Mouse (Mus musculus) WW6 (cell line): ENCODE results near the gene Hapln4.
A peak's percentile ranks its signal among the peaks of the same experiment; 100 is the strongest.

Source experiments
- DNase-seq: peaks from one replicate; pipeline ENCODE4 v3.0.0-alpha.2; 2013; ENCODE audit warnings: low read depth, low spot score

Hapln4 gene

DNA sequence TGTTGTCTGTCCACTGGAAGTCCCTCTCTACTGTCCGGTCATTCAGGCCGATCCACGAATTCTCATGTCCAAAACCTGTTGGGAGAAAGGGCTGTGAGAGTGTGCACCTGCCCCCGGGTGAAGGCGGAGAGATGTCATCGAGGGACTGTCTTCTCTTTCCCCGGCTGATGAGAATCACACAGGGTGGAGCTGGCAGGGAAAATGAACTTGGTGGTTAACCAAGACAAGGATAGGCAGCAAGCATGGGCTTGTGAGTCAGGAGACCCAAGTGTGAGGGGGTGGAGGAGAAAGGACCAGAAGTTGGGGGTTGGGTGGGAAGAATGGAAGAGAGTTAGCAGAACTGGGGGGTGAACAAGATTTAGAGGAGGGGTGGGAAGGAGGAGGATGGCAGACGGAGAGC lies 17.0 kb downstream of the Hapln4 start:
- DNase-seq, result no peak

DNA sequence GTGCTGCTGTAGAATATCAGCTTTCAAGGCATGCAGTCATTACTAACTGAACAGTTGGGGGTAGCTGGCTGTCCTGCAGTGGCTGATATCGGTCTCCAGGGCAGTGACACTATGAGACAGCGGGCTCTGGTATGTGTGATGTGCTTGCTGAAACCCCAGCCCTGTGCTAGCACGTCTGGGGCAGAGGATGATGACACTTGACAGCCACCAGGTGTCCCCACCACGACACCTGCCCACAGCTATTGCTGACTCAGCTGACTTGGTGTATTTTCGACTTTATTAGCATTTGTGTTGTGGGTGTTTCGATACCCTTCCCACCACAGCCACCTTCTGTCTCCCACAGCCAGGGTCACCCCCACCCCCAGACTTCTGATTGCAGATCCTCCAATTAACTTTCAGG lies 21.2 kb downstream of the Hapln4 start:
- DNase-seq, result no peak

DNA sequence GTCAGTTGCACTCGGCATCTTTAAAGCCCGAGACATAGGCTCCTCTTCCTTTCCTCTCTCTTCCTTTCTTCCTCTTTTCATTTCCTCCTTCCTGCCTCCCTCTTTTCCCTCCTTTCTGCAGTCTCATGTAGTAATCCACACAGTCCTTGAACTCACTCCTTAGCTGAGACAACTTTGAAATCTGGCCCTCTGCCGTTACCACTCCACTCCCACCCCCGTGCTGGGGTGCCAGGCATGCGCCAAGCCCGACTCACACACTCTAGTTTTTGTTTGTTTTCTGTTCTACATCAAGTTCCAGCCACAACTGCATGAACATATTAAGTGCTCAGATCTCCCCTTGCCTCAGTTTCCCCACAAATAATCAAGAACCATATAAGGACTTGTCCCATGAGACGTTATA lies 21.7 kb downstream of the Hapln4 start:
- DNase-seq, result no peak

DNA sequence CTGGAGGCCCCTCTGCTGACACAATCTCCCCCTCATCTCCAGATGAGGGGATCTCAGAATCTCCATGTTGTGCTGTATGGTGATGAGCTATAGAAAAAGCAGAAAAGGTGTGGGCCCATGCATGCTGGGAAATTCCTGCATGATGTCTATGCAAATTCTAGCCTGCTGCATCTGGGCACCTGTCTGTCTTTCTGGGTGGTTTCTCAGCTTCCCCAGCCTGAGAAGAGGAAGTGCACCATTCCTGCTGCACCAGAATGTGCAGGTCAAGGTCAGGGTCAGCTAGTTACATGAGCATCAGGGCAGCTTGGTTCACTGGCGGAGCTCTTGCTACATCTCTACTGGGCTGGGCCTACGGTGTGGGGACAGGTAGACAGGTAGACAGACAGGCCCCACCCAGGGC lies 27.2 kb downstream of the Hapln4 start:
- DNase-seq, result no peak

DNA sequence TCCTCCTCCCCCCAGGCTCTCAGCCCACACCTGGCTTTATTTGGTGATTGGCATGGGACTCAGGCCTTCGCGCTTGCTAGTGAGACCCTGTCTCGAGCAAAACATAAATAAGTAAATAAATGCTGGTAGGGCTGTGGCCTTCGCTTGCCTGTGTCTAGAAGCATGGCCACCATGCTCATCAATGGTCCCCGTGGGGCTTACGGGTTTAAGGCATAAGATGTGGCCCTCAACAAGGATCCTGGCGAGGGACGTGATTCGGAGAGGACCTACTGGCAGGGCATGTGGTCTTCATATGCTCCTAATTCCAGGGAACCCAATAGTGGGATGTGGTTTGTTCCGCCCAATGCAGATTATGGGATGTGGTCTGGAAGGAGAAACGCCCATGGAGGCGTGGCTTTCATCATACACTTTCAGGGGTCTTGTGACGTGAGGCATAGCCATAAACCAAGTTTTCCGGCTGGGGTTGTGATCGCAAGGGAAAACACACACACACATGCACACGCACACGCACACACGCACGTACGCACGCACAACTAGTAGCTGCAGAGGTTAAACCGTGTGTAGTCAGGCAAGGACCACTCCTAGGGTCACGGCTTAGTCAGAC lies 28.0 kb downstream of the Hapln4 start:
- DNase-seq, result no peak

DNA sequence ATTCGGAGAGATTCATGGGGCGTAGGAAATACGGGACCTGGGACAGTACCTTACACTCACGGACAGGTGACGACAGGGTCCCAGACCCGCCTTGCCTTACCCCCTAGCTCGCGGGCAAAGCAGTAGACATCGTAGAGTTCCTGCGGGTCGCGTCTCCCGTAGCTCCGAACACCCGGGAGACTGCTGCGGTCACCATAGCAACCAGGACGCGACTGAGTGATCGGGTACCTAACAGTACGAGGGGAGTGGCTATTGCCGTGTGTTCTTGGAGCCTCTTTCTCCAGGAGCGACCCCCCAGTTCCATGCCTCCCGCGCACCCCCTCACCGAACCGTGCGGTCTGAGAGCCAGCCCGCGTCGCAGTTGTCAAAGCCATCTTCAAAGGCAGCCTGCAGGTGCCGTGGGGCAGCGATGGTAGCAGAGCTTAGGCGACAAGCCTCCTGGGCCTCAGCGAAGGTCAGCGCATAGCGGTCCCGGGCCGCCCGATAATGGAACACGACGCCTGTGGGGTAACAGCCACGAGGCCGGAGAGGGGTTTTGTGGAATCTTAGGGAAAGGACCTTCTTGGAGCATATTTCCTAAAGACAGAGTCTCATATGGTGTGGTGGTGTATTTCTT lies 29.3 kb downstream of the Hapln4 start:
- no peak for DNase-seq

DNA sequence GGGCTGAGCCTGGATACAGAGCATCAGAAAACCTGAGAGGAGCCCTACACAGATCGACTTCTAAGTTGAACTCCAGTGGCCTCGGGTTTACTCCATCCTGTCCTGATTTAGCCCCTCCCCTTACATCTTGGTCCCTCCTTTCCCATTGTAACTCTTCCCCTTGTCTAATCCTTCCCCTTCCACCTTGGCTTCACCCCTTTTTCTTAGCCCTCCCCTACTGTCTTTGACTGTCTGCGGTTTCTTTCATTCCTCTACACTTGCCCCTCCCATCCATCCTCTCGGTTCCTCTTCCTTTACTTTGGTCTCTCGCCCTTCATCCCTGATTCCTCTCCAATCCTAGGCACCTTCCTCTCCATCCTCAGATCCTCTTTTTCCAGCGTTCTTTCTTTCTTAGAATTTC lies 31.2 kb downstream of the Hapln4 start:
- DNase-seq, result no peak

DNA sequence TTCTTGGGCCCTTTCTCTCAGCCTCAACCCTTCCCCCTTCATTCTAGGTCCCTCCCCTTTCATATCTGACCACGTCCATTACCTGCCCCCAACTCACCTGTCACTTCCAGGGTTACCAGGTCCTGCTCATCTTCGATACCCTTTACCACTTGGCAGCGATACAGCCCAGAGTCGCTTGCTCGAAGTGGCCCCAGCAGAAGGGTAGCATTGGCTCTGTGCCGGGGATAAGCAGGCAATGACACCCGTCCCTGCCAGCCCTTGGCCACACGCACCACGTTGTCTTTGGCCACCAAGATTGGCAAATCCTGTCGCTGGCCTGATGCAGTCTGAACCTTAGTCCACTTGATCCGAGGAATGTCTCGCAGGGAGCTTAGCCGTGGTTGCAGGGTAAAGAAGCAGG lies 31.6 kb downstream of the Hapln4 start:
- no peak for DNase-seq

DNA sequence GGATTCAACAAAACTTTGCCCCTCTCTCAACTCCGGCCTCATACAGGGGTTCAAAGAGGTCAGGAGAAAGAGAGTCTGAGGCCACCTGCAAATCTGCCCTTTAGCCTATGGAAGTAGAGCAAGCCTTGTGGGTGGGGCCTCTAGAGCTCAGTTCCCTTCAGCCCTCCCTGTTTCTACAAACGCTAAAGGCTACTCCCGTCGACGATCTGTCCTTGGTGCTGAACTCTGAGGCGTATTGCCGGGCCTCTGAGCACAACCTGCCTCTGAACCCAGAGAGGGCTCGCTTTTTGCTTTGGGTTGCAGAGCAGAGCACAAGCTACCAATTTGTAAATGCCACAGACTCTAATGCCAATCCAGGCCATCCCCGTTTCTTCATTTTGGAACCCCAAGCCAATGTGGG lies 34.4 kb downstream of the Hapln4 start:
- DNase-seq, result no peak

DNA sequence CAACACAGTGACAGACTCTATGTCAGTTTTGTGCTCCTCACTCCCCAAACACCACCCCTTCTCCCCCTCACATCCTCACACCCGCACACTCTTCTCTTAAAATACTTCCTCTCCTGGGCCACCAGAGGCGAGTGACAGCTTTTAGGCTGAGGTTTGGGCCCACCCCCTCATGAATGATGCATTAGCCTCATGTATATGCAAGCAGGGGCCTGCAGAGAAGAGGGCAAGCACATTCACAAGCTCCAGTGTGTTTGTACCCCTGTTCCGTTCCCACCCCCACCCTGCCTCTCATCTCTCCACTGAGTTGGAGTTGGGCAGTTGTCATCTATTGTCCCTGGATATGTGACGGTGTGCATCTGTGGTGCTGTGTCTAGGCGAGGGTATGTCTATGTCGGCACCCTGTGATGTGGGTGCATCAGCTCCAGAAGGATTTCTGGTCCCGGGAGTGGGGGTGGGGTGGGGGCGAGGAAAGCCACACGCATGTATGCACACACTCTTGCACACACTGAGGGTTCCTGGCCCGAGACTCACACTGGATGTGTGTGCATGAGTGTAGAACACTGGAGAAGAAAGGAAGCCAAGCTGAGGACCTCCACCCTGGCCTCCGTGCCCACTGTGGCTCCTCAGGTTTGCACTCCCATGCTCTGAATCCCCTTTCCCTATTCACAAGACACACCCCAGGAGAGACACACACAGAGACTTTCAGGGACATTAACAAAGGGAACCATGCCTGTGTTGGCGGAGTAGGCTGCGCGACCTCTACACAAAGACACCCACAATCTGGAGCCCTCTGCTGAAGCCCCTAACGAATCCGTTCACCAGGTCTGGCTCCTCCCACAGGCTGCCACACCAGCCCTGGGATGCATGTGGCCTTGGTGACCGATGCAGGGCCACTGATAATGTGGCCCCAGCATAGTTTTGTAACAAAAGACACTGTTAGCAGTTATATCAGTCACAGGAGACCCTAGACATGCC lies 35.8 kb downstream of the Hapln4 start:
- DNase-seq, result no peak

DNA sequence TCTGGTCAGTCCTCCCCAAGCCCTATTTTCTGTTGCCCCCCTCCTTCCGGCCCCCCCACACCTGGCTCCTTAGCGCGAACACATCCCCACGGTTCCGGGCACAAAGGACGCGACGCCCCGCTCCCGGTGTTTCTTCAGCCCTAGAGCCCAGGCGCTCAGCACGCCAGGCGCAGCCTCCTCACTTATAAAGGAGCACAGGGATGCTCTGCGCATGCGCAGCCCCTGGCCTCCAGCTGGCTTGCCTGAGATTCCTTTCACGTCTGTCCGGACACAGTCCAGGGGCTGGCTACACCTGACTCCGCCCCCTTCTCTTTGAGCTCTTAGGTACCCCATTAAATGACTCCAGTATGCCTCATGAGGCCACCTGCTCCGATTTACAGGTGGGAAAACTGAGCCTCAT lies 37.4 kb downstream of the Hapln4 start, which contains the start of gene Ncan:
TSS of gene Ncan (minus strand) at position 207 of the 400 bp plus-strand sequence.
- DNase-seq, result peak; percentile 79

DNA sequence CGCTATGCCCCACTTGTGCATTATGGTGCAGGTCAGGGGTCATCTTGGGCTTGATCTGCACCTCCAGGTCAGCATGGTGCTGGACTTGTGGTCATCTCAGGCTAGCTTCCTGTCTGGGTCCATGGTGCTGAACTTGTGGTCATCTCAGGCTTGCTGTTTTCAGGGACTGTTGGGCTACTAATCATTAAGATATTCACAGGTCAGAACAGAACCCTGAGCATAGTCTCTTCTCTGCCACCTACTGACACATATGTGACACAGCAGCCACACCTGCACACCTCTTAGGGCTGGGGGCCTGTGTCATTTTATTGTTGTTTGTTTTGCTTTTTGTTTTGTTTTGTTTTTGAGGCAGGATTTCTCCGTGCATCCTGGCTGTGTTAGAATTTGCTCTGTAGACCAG lies 39.6 kb downstream of the Hapln4 start:
- no peak for DNase-seq

DNA sequence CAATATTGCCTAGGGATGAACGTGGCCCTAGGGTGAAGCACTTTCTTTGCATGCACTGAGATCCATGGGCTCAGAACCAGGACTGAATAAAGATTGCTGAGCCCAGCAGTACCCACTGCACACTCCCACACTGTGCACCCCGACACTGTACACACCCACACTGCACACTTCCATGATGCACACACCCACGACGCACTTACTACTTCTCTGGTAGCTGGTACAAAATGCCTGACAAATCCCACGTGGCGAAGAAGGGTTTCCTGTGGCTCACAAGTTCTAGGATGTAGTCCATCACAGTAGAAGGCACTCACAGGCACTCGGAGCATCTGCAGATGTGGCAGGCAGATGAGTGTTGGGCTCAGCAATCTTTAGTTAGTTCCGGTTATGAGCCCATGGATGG lies 41.7 kb downstream of the Hapln4 start:
- no peak for DNase-seq

DNA sequence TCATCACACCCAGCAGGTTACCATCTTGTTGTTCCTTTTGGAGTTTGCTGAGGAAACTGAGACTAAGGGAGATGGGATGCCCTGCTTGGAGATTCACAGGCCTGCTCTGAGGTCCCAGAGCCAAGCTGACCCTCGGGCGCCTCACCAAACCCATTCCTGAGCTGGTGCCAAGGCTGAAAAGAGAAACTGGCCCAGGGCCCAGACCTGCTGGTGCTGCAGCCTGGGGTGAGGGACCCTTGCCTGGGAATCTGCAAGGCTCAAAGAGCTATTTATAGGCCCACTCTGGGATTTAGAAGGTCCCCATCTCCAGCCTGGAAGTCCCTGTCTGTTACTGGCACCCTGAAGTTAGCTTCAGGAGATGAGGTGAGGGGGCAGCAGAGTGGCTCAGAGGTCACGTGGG lies 45.2 kb downstream of the Hapln4 start:
- no peak for DNase-seq

DNA sequence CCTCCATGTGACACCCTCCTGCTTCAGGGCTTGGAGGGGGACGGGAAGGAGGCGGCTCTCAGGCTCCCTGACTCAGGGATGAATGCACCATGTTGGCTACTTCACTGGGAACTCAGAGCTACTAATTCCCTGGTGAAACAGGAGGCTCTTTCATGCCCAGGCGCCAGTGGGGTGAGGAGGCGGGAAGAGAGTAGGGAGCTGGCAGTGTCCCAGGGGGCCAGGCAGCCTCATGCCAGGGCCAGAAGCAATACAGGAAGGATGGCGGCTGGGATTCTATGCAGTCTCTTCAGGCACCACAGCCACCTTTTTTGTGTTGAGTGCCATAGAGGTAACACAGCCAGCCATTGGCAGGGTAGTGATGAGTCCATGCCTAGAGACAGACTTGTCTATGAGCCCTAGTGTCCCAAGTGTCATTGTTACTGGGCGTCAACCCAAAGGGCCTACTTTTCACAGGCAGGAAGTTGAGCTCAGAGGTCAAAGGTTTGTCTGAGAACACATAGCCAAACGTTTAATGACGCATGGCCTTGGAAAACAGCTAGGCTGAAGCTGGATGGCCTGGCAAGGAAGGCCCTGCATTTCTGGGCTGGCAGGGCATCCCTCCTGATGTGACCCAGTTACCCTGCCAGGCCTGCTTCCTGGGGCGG lies 46.2 kb downstream of the Hapln4 start:
- DNase-seq, result no peak

DNA sequence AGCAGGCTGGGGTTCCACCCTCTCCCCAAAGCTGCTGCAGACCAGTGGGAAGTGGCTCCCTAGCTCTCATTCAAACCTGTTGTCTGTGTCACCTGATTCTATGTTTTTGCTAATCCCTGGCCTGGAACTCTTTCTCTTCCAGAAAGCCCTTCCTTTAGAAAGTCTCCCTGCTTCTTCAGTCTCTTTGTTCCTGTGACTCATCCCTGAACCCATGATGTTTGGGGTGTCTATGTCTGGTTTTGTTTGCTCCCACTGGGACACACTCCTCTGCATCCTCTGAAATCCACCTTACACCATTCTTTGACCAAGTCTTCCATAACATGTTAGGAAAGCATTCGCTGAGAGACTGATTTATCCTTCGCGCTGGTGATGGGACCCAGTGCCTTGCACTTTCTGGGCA lies 46.8 kb downstream of the Hapln4 start:
- no peak for DNase-seq

DNA sequence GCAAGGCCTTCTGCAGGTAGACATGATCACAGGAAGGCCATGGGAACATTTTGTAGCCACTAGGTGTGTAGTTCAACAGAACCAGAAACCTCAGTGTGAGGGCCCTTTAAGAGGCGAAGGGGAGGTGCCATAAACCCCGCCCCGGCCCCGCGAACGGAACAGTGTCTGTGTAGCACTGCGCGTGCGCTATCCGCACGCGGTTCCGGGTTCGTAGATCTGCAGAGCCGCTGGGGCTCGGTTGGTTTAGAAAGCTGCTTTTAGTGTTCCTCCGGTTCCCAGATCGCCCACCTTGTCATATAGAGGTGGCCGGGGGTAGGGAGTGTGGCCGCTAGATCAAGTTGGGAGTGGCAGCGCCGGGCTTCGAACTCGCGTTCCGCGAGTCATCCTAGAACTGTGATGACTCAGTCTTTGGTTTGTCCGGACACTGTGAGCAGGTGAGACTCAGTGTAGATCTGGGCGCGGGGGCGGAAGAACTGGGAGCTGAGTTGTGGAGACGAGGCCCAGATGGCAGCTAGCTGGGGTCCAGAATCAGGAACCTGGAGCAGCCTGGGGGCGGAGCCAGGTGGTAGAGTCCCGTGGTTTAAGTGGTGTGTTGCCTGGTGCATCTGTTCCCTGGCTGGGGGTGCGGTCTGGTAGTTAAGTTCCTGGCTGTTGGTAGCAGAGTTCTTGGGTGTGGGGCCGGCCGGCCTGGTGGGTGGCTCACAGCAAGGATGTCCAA lies 48.1 kb downstream of the Hapln4 start, which contains the start of gene Nr2c2ap:
TSS of gene Nr2c2ap (plus strand) at position 168 of the 718 bp plus-strand sequence.
- peak; percentile 90 for DNase-seq

DNA sequence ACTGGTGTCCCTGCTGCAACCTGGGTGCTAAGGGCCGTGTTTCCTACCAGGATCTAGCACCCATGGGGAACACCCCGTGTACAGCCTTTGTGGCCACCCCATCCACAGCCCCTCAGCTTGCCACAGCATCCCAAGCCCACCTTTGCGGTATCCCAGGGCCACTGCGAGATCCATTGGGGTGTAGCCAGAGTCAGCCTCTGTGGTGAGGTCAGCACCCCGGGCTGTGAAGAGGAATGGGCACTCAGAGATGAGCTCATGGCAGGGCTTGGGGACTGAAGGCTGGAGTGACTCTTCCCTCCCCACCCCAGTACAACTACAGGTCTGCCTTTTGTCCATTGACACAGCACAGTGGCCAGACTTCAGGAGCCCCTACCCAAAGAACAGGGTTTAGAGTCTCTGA lies 50.8 kb downstream of the Hapln4 start:
- DNase-seq, result no peak

DNA sequence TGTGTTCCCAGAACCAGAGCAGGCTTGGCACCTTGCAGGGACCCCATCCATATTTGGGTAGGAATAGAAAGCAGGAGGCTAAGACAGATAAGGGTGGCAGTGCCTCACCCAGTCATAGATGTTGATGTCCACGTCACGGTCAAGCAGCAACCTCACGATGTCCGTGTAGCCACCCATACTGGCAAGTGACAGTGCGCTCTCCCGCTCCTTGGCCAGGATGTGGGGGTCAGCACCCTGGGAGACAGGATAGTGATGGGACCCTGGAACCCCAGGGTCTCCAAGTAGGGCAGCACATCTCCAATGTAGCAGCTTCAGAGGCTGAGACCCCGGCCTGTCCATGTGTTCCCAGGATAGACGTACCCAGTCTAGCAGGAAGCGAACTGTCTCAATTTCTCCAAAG lies 51.7 kb downstream of the Hapln4 start:
- DNase-seq, result no peak

DNA sequence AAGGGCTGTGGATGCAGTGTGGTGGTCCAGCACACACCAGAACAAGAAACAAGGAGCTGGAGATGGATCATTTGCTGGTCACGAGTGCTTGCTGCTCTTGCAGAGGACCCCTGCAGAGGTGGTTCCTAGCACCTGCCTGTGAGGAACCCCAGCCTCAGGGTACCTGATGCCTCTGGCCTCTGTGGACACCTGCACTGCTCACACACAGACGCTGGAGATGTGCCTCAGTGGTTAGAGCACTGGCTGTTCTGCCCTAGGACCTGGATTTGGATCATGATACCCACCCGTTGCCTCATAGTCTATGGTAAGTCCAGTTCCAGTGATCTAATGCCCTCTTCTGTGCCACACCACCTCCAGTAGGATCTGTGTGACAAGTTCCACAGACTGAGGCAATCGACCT lies 53.3 kb downstream of the Hapln4 start:
- no peak for DNase-seq

DNA sequence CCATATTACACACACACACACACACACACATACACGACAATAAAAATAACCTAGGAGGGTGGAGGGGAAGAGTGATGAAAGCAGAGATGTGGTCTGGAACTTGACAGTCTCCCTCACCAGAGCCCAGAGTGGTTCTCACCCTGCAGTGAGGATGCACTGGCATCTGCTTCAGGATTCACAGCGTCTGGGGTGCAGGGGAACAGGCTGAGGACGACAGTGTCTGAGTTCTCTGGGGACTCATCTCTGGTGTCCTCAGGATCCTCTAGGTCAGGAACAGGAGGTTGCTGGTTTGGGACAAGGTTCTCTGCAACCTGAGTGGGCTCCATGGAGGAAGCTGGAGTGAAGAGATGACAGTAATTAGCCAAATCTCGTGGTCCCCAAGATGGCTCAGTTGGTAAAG lies 54.6 kb downstream of the Hapln4 start:
- no peak for DNase-seq
